Mouse (Mus musculus) ovary, postnatal 14 days (tissue): ENCODE results near the gene Ube2l6.

Experiments
- DNase-seq: peaks from one replicate; pipeline ENCODE4 v3.0.0; 2022; ENCODE audit warnings: low spot score

The Ube2l6 gene

GRCm38 (mm10) chr2:84798493-84798921, at the start of gene Ube2l6:
TSS of gene Ube2l6 (plus strand) at chr2:84798828.
- DNase-seq = peak; percentile 38

GRCm38 (mm10) chr2:84750115-84750514, 48.5 kb upstream of the Ube2l6 start:
- no peak for DNase-seq

GRCm38 (mm10) chr2:84756245-84756644, 42.4 kb upstream of the Ube2l6 start:
- no peak for DNase-seq

GRCm38 (mm10) chr2:84757026-84757682, 41.5 kb upstream of the Ube2l6 start:
- no peak for DNase-seq

- peak; percentile 42 for DNase-seq
Measured at GRCm38 (mm10) chr2:84758542-84759127, 40.0 kb upstream of the Ube2l6 start.

- DNase-seq = no peak
Measured at GRCm38 (mm10) chr2:84760777-84761176, 37.9 kb upstream of the Ube2l6 start.

GRCm38 (mm10) chr2:84761309-84761708, 37.3 kb upstream of the Ube2l6 start:
- DNase-seq = no peak

GRCm38 (mm10) chr2:84761840-84762239, 36.8 kb upstream of the Ube2l6 start:
- no peak for DNase-seq

GRCm38 (mm10) chr2:84762295-84762694, 36.3 kb upstream of the Ube2l6 start:
- DNase-seq = no peak

GRCm38 (mm10) chr2:84762818-84763217, 35.8 kb upstream of the Ube2l6 start:
- no peak for DNase-seq

GRCm38 (mm10) chr2:84770501-84770900, 28.1 kb upstream of the Ube2l6 start:
- no peak for DNase-seq

GRCm38 (mm10) chr2:84772454-84772853, 26.2 kb upstream of the Ube2l6 start:
- DNase-seq = no peak

GRCm38 (mm10) chr2:84773195-84773594, 25.4 kb upstream of the Ube2l6 start:
- DNase-seq = no peak

- DNase-seq = peak; percentile 64
Measured at GRCm38 (mm10) chr2:84774751-84775150, 23.9 kb upstream of the Ube2l6 start.

- no peak for DNase-seq
Measured at GRCm38 (mm10) chr2:84775241-84775640, 23.4 kb upstream of the Ube2l6 start, which contains the start of gene Serping1. TSS of gene Serping1 (minus strand) at chr2:84775444.

- peak; percentile 15 for DNase-seq
Measured at GRCm38 (mm10) chr2:84775665-84776064, 23.0 kb upstream of the Ube2l6 start.

- no peak for DNase-seq
Measured at GRCm38 (mm10) chr2:84777706-84778105, 20.9 kb upstream of the Ube2l6 start.

- no peak for DNase-seq
Measured at GRCm38 (mm10) chr2:84779210-84779609, 19.4 kb upstream of the Ube2l6 start.

- DNase-seq = no peak
Measured at GRCm38 (mm10) chr2:84783315-84783714, 15.3 kb upstream of the Ube2l6 start.

- no peak for DNase-seq
Measured at GRCm38 (mm10) chr2:84783840-84784566, 14.6 kb upstream of the Ube2l6 start.

GRCm38 (mm10) chr2:84788316-84788715, 10.3 kb upstream of the Ube2l6 start:
- DNase-seq = no peak

GRCm38 (mm10) chr2:84790418-84790817, 8.2 kb upstream of the Ube2l6 start:
- no peak for DNase-seq

GRCm38 (mm10) chr2:84792516-84792915, 6.1 kb upstream of the Ube2l6 start:
- DNase-seq = no peak
